Mouse (Mus musculus) forebrain, embryonic 11.5 days (tissue): ENCODE results near the gene Rtp1. TPM values are rescaled to one million over a fixed set of nuclear protein-coding genes. Genes with fewer than 3 reads are reported as not detected.
A peak's percentile ranks its signal among the peaks of the same experiment; 100 is the strongest.

Source experiments
- ATAC-seq: fragments of 200-750 bp; cut with Nextera tagmentation; replicated peaks from 2 replicates; pipeline ENCODE4 v1.8.0; 2017; ENCODE audit warnings: moderate TSS enrichment; ENCODE audit not compliant: low FRiP score
- DNase-seq: peaks from one replicate; pipeline ENCODE4 v3.0.0-alpha.2; 2017; ENCODE audit warnings: low spot score
- H3K27ac ChIP-seq: fragments of 300-500 bp; sonication (generic); 2 replicates; pipeline ENCODE4 v1.5.1; 2014; ENCODE audit warnings: low read depth, low read length
- H3K27me3 ChIP-seq: fragments of 300-500 bp; sonication (generic); 2 replicates; pipeline ENCODE4 v1.6.1; 2014; ENCODE audit warnings: mild to moderate bottlenecking, low read length, mixed read lengths; ENCODE audit not compliant: control insufficient read depth, insufficient read depth
- H3K36me3 ChIP-seq: fragments of 300-500 bp; sonication (generic); 2 replicates; pipeline ENCODE4 v1.6.1; 2014; ENCODE audit warnings: mild to moderate bottlenecking, low read length, moderate library complexity, mixed read lengths; ENCODE audit not compliant: control insufficient read depth, insufficient read depth
- H3K4me1 ChIP-seq: fragments of 300-500 bp; sonication (generic); replicated peaks from 2 replicates; pipeline ENCODE4 v1.6.1; 2014; ENCODE audit warnings: low read length, mixed read lengths; ENCODE audit not compliant: control insufficient read depth, insufficient read depth
- H3K4me2 ChIP-seq: fragments of 300-500 bp; sonication (generic); 2 replicates; pipeline ENCODE4 v1.6.1; 2014; ENCODE audit warnings: low read depth, mild to moderate bottlenecking, low read length, moderate library complexity, mixed read lengths; ENCODE audit not compliant: severe bottlenecking
- H3K4me3 ChIP-seq: fragments of 300-500 bp; sonication (generic); 2 replicates; pipeline ENCODE4 v1.5.1; 2014; ENCODE audit warnings: low read depth, low read length
- H3K9ac ChIP-seq: fragments of 300-500 bp; sonication (generic); 2 replicates; pipeline ENCODE4 v1.6.1; 2014; ENCODE audit warnings: low read length
- H3K9me3 ChIP-seq: fragments of 300-500 bp; sonication (generic); 2 replicates; pipeline ENCODE4 v1.6.1; 2016; ENCODE audit warnings: low read length, mixed read lengths; ENCODE audit not compliant: control insufficient read depth
- WGBS: fragments of 180-500 bp; shearing (Covaris S2); extraction: QIAGEN DNeasy Blood & Tissue Kit; methylation state at CpG from one replicate; pipeline ENCODE4 v1.1.7; 2014; 5-methylcytosine and 5-hydroxymethylcytosine counted together
- polyA plus RNA-seq: library from polyadenylated mRNA; unstranded; fragments of >200 nt; fragmentation: Nextera tagmentation; extraction: Ambion mirVana; gene quantifications from 2 replicates; pipeline ENCODE4 v1.2.1, GENCODE M21; 2014

Rtp1 gene
- polyA plus RNA-seq, 1 experiment from 2014 or later: 0.15 TPM

- DNase-seq: no peak
- no peak for ATAC-seq
- H3K4me2 ChIP-seq: no peak overlapping the region
- no peak overlapping the region for H3K9ac ChIP-seq
- 93% methylated on average over 4 of the region's 4 CpGs for WGBS
- no peaks in the 10 kb centered on the region for H3K36me3 ChIP-seq
- no peak overlapping the region for H3K27ac ChIP-seq
- H3K4me1 ChIP-seq: no peaks in the 10 kb centered on the region
- H3K27me3 ChIP-seq: no peaks in the 10 kb centered on the region
- H3K4me3 ChIP-seq: no peak overlapping the region
- no peaks in the 10 kb centered on the region for H3K9me3 ChIP-seq
Measured at GRCm38 (mm10) chr16:23444231-23444630, 15.3 kb downstream of the Rtp1 start.

GRCm38 (mm10) chr16:23449946-23450345, 21.0 kb downstream of the Rtp1 start:
- H3K4me2 ChIP-seq: no peak overlapping the region
- 89% methylated on average over 2 of the region's 2 CpGs for WGBS
- H3K4me3 ChIP-seq: no peak overlapping the region
- ATAC-seq: no peak
- no peak overlapping the region for H3K9ac ChIP-seq
- H3K27ac ChIP-seq: no peak overlapping the region
- DNase-seq: no peak
- H3K9me3 ChIP-seq: no peaks in the 10 kb centered on the region
- H3K36me3 ChIP-seq: no peaks in the 10 kb centered on the region
- no peaks in the 10 kb centered on the region for H3K4me1 ChIP-seq
- no peaks in the 10 kb centered on the region for H3K27me3 ChIP-seq

- Histone ChIP-seq H3K4me2 (no peak overlapping the region), H3K4me3 (no peak overlapping the region), H3K9me3 (no peaks in the 10 kb centered on the region), H3K9ac (no peak overlapping the region), H3K27ac (no peak overlapping the region), H3K27me3 (no peaks in the 10 kb centered on the region), H3K36me3 (no peaks in the 10 kb centered on the region), H3K4me1 (no peaks in the 10 kb centered on the region)
- no peak for DNase-seq
- ATAC-seq: no peak
- WGBS: 86% methylated on average over 4 of the region's 4 CpGs
Measured at GRCm38 (mm10) chr16:23450816-23451215, 21.9 kb downstream of the Rtp1 start.

- Histone ChIP-seq H3K27me3 (no peaks in the 10 kb centered on the region), H3K27ac (no peak overlapping the region), H3K4me1 (no peaks in the 10 kb centered on the region), H3K36me3 (no peaks in the 10 kb centered on the region), H3K9me3 (no peaks in the 10 kb centered on the region), H3K4me3 (no peak overlapping the region), H3K9ac (no peak overlapping the region), H3K4me2 (no peak overlapping the region)
- 9% methylated on average over 3 of the region's 3 CpGs for WGBS
- DNase-seq (peak; percentile 76), ATAC-seq (peak; percentile 73)
Measured at GRCm38 (mm10) chr16:23452476-23452875, 23.5 kb downstream of the Rtp1 start.

- H3K4me3 ChIP-seq: no peak overlapping the region
- H3K9ac ChIP-seq: no peak overlapping the region
- DNase-seq: no peak
- no peak overlapping the region for H3K27ac ChIP-seq
- H3K27me3 ChIP-seq: no peaks in the 10 kb centered on the region
- WGBS: 83% methylated on average over 6 of the region's 6 CpGs
- no peaks in the 10 kb centered on the region for H3K36me3 ChIP-seq
- H3K9me3 ChIP-seq: no peaks in the 10 kb centered on the region
- H3K4me1 ChIP-seq: no peaks in the 10 kb centered on the region
- H3K4me2 ChIP-seq: no peak overlapping the region
- no peak for ATAC-seq
Measured at GRCm38 (mm10) chr16:23454376-23454775, 25.4 kb downstream of the Rtp1 start.

GRCm38 (mm10) chr16:23456534-23456933, 27.6 kb downstream of the Rtp1 start:
- H3K4me1 ChIP-seq: no peaks in the 10 kb centered on the region

GRCm38 (mm10) chr16:23457338-23457737, 28.4 kb downstream of the Rtp1 start:
- Histone ChIP-seq H3K27me3 (no peaks in the 10 kb centered on the region), H3K4me3 (no peak overlapping the region), H3K4me2 (no peak overlapping the region), H3K4me1 (no peaks in the 10 kb centered on the region), H3K36me3 (no peaks in the 10 kb centered on the region), H3K9ac (no peak overlapping the region), H3K27ac (no peak overlapping the region), H3K9me3 (no peaks in the 10 kb centered on the region)
- ATAC-seq: no peak
- WGBS: 95% methylated on average over 5 of the region's 5 CpGs
- no peak for DNase-seq

More at GRCm38 (mm10) chr16:23456534-23456933, 27.6 kb downstream of the Rtp1 start:
- no peak for DNase-seq
- H3K9ac ChIP-seq: no peak overlapping the region
- H3K36me3 ChIP-seq: no peaks in the 10 kb centered on the region
- no peak overlapping the region for H3K4me2 ChIP-seq
- H3K9me3 ChIP-seq: no peaks in the 10 kb centered on the region
- H3K4me3 ChIP-seq: no peak overlapping the region
- no peaks in the 10 kb centered on the region for H3K27me3 ChIP-seq
- 90% methylated on average over 3 of the region's 3 CpGs for WGBS
- ATAC-seq: no peak
- no peak overlapping the region for H3K27ac ChIP-seq

GRCm38 (mm10) chr16:23458906-23459588, 30.1 kb downstream of the Rtp1 start:
- DNase-seq (no peak), ATAC-seq (no peak)
- Histone ChIP-seq H3K27ac (no peak overlapping the region), H3K4me3 (no peak overlapping the region), H3K27me3 (no peaks in the 10 kb centered on the region), H3K9me3 (no peaks in the 10 kb centered on the region), H3K4me2 (no peak overlapping the region), H3K9ac (no peak overlapping the region), H3K36me3 (no peaks in the 10 kb centered on the region), H3K4me1 (no peaks in the 10 kb centered on the region)
- 62% methylated on average over 7 of the region's 7 CpGs for WGBS

GRCm38 (mm10) chr16:23463671-23464347, 34.9 kb downstream of the Rtp1 start:
- H3K4me3 ChIP-seq: no peak overlapping the region

More at GRCm38 (mm10) chr16:23463671-23464347, 34.9 kb downstream of the Rtp1 start:
- H3K27ac ChIP-seq: no peak overlapping the region
- H3K9me3 ChIP-seq: no peaks in the 10 kb centered on the region
- no peak overlapping the region for H3K4me2 ChIP-seq
- H3K9ac ChIP-seq: no peak overlapping the region
- no peaks in the 10 kb centered on the region for H3K27me3 ChIP-seq
- 89% methylated on average over 4 of the region's 4 CpGs for WGBS
- no peaks in the 10 kb centered on the region for H3K4me1 ChIP-seq
- ATAC-seq: no peak
- DNase-seq: no peak
- H3K36me3 ChIP-seq: no peaks in the 10 kb centered on the region
